Mouse (Mus musculus) limb, embryonic 14.5 days (tissue): ENCODE measurements around the gene Sepsecs. TPM values are rescaled to one million over a fixed set of nuclear protein-coding genes. Genes with fewer than 3 reads are reported as not detected.

Experiments used
- ATAC-seq: fragments of 200-750 bp; cut with Nextera tagmentation; 2 replicates; pipeline ENCODE4 v1.8.0; 2017; ENCODE audit warnings: low read depth, moderate number of reproducible peaks, moderate TSS enrichment; ENCODE audit not compliant: low FRiP score
- DNase-seq: peaks from one replicate; pipeline ENCODE4 v3.0.0-alpha.2; 2015; ENCODE audit warnings: low spot score
- H3K27ac ChIP-seq: fragments of 300-500 bp; sonication (generic); replicated peaks from 2 replicates; pipeline ENCODE4 v1.5.1; 2014; ENCODE audit warnings: low read depth, mild to moderate bottlenecking, low read length, moderate library complexity, mixed read lengths
- H3K27me3 ChIP-seq: fragments of 300-500 bp; sonication (generic); 2 replicates; pipeline ENCODE4 v1.6.1; 2014; ENCODE audit warnings: low read length, mixed read lengths; ENCODE audit not compliant: control insufficient read depth, insufficient read depth
- H3K36me3 ChIP-seq: fragments of 300-500 bp; sonication (generic); 2 replicates; pipeline ENCODE4 v1.6.1; 2014; ENCODE audit warnings: mild to moderate bottlenecking, low read length, moderate library complexity, mixed read lengths; ENCODE audit not compliant: control insufficient read depth, insufficient read depth
- H3K4me1 ChIP-seq: fragments of 300-500 bp; sonication (generic); 2 replicates; pipeline ENCODE4 v1.6.1; 2014; ENCODE audit warnings: antibody characterized with exemption, low read length, mixed read lengths; ENCODE audit not compliant: control insufficient read depth, insufficient read depth
- H3K4me2 ChIP-seq: fragments of 300-500 bp; sonication (generic); replicated peaks from 2 replicates; pipeline ENCODE4 v1.6.1; 2014; ENCODE audit warnings: low read depth, mild to moderate bottlenecking, low read length, moderate library complexity; ENCODE audit not compliant: severe bottlenecking
- H3K4me3 ChIP-seq: fragments of 300-500 bp; sonication (generic); replicated peaks from 2 replicates; pipeline ENCODE4 v1.5.1; 2014; ENCODE audit warnings: low read length
- H3K9ac ChIP-seq: fragments of 300-500 bp; sonication (generic); 2 replicates; pipeline ENCODE4 v1.6.1; 2014; ENCODE audit warnings: mild to moderate bottlenecking, low read depth, low read length, moderate library complexity; ENCODE audit not compliant: severe bottlenecking
- H3K9me3 ChIP-seq: fragments of 300-500 bp; sonication (generic); 2 replicates; pipeline ENCODE4 v1.6.1; 2016; ENCODE audit warnings: low read length; ENCODE audit not compliant: control insufficient read depth
- POLR2A ChIP-seq: fragments of 200-500 bp; IDR thresholded peaks from 2 replicates; pipeline ENCODE4 v1.8.0; 2012; ENCODE audit warnings: inconsistent platforms, mild to moderate bottlenecking, moderate library complexity, borderline replicate concordance; ENCODE audit not compliant: insufficient read depth, insufficient read length; ENCODE audit errors: extremely low read depth
- WGBS: fragments of 180-500 bp; shearing (Covaris S2); extraction: QIAGEN DNeasy Blood & Tissue Kit; methylation state at CpG from one replicate; pipeline ENCODE4 v1.1.7; 2014; 5-methylcytosine and 5-hydroxymethylcytosine counted together
- polyA plus RNA-seq, 2 experiments: library from polyadenylated mRNA; depleted of rRNA in 1 of 2; stranded (reverse) in 1 of 2; unstranded in 1 of 2; fragments of >200 nt; fragmentation: Nextera tagmentation in 1 of 2; extraction: Ambion mirVana in 1 of 2; gene quantifications; 2 replicates each; pipeline versions ENCODE4 v1.2.1 to v1.2.3; 2012 to 2014

Gene Sepsecs
- polyA plus RNA-seq, 2 experiments, result 8.0 to 9.5 TPM

GRCm38 (mm10) chr5:52636025-52636755 lies 33.3 kb downstream of the Sepsecs start:
- Histone ChIP-seq H3K4me3 (no peak overlapping the region), H3K27me3 (no peaks in the 10 kb centered on the region), H3K36me3 (no peaks in the 10 kb centered on the region), H3K4me2 (no peak overlapping the region), H3K9me3 (no peaks in the 10 kb centered on the region), H3K9ac (no peak overlapping the region), H3K27ac (no peak overlapping the region), H3K4me1 (no peaks in the 10 kb centered on the region)
- 75% methylated on average over 11 of the region's 11 CpGs for WGBS
- ATAC-seq (no peak), DNase-seq (no peak)
- no peak for TF ChIP-seq POLR2A

GRCm38 (mm10) chr5:52634017-52634416 lies 35.5 kb downstream of the Sepsecs start:
- Histone ChIP-seq H3K36me3 (no peaks in the 10 kb centered on the region), H3K27ac (no peak overlapping the region), H3K4me1 (no peaks in the 10 kb centered on the region), H3K4me2 (no peak overlapping the region), H3K9ac (no peak overlapping the region), H3K27me3 (no peaks in the 10 kb centered on the region), H3K4me3 (no peak overlapping the region), H3K9me3 (no peaks in the 10 kb centered on the region)
- ATAC-seq (no peak), DNase-seq (no peak)
- WGBS, result 20% methylated on average over 8 of the region's 8 CpGs
- no peak for TF ChIP-seq POLR2A

- ATAC-seq (no peak), DNase-seq (no peak)
- no peaks in the 10 kb centered on the region for H3K4me1 ChIP-seq
- TF ChIP-seq POLR2A, result no peak
- WGBS, result 89% methylated on average over 1 of the region's 1 CpGs
- H3K9me3 ChIP-seq, result no peaks in the 10 kb centered on the region
- H3K4me3 ChIP-seq, result no peak overlapping the region
- no peaks in the 10 kb centered on the region for H3K36me3 ChIP-seq
- no peaks in the 10 kb centered on the region for H3K27me3 ChIP-seq
- no peak overlapping the region for H3K4me2 ChIP-seq
- H3K9ac ChIP-seq, result no peak overlapping the region
- H3K27ac ChIP-seq, result no peak overlapping the region
Observed at GRCm38 (mm10) chr5:52630541-52630940, 39.0 kb downstream of the Sepsecs start.

GRCm38 (mm10) chr5:52629214-52629613 lies 40.3 kb downstream of the Sepsecs start:
- TF ChIP-seq POLR2A, result no peak
- Histone ChIP-seq H3K9me3 (no peaks in the 10 kb centered on the region), H3K36me3 (no peaks in the 10 kb centered on the region), H3K4me3 (no peak overlapping the region), H3K4me2 (no peak overlapping the region), H3K4me1 (no peaks in the 10 kb centered on the region), H3K27me3 (no peaks in the 10 kb centered on the region), H3K27ac (no peak overlapping the region), H3K9ac (no peak overlapping the region)
- WGBS, result 81% methylated on average over 6 of the region's 6 CpGs
- no peak for DNase-seq
- no peak for ATAC-seq

GRCm38 (mm10) chr5:52628783-52629182 lies 40.7 kb downstream of the Sepsecs start:
- TF ChIP-seq POLR2A, result no peak
- Histone ChIP-seq H3K4me3 (no peak overlapping the region), H3K9me3 (no peaks in the 10 kb centered on the region), H3K36me3 (no peaks in the 10 kb centered on the region), H3K4me2 (no peak overlapping the region), H3K27me3 (no peaks in the 10 kb centered on the region), H3K27ac (no peak overlapping the region), H3K4me1 (no peaks in the 10 kb centered on the region), H3K9ac (no peak overlapping the region)
- ATAC-seq (no peak), DNase-seq (no peak)
- WGBS, result 63% methylated on average over 3 of the region's 3 CpGs
